Mouse (Mus musculus) C2C12 (cell line): ENCODE results near the gene Fbxw11. TPM values are rescaled to one million over a fixed set of nuclear protein-coding genes. Genes with fewer than 3 reads are reported as not detected.

Source experiments
- H3K27me3 ChIP-seq: one replicate; pipeline ENCODE4 v1.6.1; 2011; ENCODE audit not compliant: control insufficient read depth, insufficient read depth, insufficient read length
- H3K36me3 ChIP-seq: one replicate; pipeline ENCODE4 v1.6.1; 2011; ENCODE audit not compliant: control insufficient read depth, insufficient read depth
- H3K4me3 ChIP-seq: one replicate; pipeline ENCODE4 v1.5.1; 2011; ENCODE audit warnings: mild to moderate bottlenecking, control low read depth; ENCODE audit not compliant: poor library complexity, insufficient read depth, severe bottlenecking
- H3K79me2 ChIP-seq: one replicate; pipeline ENCODE4 v1.6.1; 2011; ENCODE audit not compliant: control insufficient read depth, insufficient read depth
- H3K79me3 ChIP-seq: one replicate; pipeline ENCODE4 v1.6.1; 2011; ENCODE audit warnings: low read depth, control low read depth
- H3ac ChIP-seq: one replicate; pipeline ENCODE3; 2011; ENCODE audit warnings: low read depth; ENCODE audit not compliant: control insufficient read depth, insufficient read length
- CEBPB ChIP-seq: IDR thresholded peaks from one replicate; pipeline ENCODE4 v1.6.1; 2011; ENCODE audit warnings: low read depth, mild to moderate bottlenecking, control low read depth, moderate library complexity
- CTCF ChIP-seq: IDR thresholded peaks from one replicate; pipeline ENCODE4 v1.5.1; 2011; ENCODE audit not compliant: control insufficient read depth, insufficient read depth, insufficient read length
- FOSL1 ChIP-seq: IDR thresholded peaks from one replicate; pipeline ENCODE4 v1.8.0; 2011; ENCODE audit warnings: mild to moderate bottlenecking, low read length; ENCODE audit not compliant: poor library complexity, insufficient read depth, severe bottlenecking
- MAX ChIP-seq: IDR thresholded peaks from one replicate; pipeline ENCODE4 v1.6.1; 2011; ENCODE audit warnings: mild to moderate bottlenecking, control low read depth
- MYOD1 ChIP-seq: IDR thresholded peaks from one replicate; pipeline ENCODE4 v1.6.1; 2011; ENCODE audit warnings: low read depth; ENCODE audit not compliant: control insufficient read depth, insufficient read length
- MYOG ChIP-seq: IDR thresholded peaks from one replicate; pipeline ENCODE4 v1.6.1; 2011; ENCODE audit not compliant: control insufficient read depth, insufficient read length; ENCODE audit errors: extremely low read depth
- USF1 ChIP-seq: IDR thresholded peaks from one replicate; pipeline ENCODE4 v1.6.1; 2011; ENCODE audit warnings: low read depth, mild to moderate bottlenecking, control low read depth, moderate library complexity
- polyA plus RNA-seq: library from polyadenylated mRNA; unstranded; fragments of >200 nt; fragmentation: generic; extraction: Trizol; gene quantifications from one replicate; pipeline ENCODE4 v1.2.1, GENCODE M21; 2012; ENCODE audit warnings: missing spikeins

Gene Fbxw11
- polyA plus RNA-seq, 1 experiment = 38.8 TPM

DNA sequence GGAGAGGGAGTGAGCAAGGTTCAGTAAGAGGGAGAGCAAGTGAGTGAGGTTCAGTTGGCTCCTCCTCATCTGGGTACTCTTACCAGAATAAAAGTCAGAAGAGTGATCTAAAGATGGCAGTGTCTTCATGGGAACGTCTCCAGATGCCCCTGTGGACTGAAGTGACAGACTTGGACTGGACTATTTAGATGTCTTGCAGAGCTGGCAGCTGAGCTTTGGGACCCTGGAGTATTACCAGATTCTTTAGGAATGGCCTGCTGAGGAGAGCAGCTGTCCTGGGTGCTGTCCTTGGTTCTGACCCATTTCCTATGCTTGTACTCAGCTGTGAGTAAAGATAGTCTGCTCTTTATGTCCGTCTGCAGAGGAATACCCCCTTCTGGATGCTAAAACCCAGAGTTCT, 75.8 kb downstream of the Fbxw11 start:
- Histone ChIP-seq H3K27me3 (no peaks in the 10 kb centered on the region), H3K36me3 (peaks cover 23% of the 10 kb centered on the region), H3K79me3 (peaks cover 33% of the 10 kb centered on the region), H3K79me2 (peaks cover 55% of the 10 kb centered on the region), H3K4me3 (no peak overlapping the region), H3ac (no peak overlapping the region)
- TF ChIP-seq MAX = no peak
- no peak for TF ChIP-seq MYOG

- H3K79me3 ChIP-seq = peaks cover 33% of the 10 kb centered on the region
- no peak overlapping the region for H3K4me3 ChIP-seq
- peaks cover 23% of the 10 kb centered on the region for H3K36me3 ChIP-seq
- H3K27me3 ChIP-seq = no peaks in the 10 kb centered on the region
- no peak overlapping the region for H3ac ChIP-seq
- H3K79me2 ChIP-seq = peaks cover 55% of the 10 kb centered on the region
- TF ChIP-seq FOSL1 (no peak), MYOG (no peak), MAX (no peak), MYOD1 (no peak), CEBPB (no peak), CTCF (no peak)
Observed at GRCm38 (mm10) chr11:32718979-32719378, 76.5 kb downstream of the Fbxw11 start.

DNA sequence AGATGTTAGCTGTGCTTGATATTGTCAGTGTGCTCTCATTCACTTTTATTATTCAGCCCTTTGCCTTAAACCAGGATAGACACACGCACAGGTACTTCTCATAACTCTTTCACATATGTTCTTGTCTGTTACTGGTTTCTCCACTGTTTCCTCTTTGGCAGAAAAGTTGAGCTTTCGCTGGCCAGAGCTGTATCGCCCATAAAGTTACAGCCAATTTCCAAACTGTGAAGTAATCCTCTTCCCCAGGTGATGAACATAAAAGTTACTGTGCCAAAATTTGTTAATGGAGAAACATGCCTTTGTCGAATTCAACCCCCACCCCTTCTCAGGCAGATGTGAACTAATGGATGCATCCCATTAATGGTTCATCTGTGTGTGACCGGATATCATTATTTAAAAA, 80.1 kb downstream of the Fbxw11 start:
- H3K36me3 ChIP-seq = peaks cover 23% of the 10 kb centered on the region
- H3K79me3 ChIP-seq = peaks cover 12% of the 10 kb centered on the region
- H3K4me3 ChIP-seq = no peak overlapping the region
- H3K27me3 ChIP-seq = no peaks in the 10 kb centered on the region
- H3ac ChIP-seq = no peak overlapping the region
- peaks cover 28% of the 10 kb centered on the region for H3K79me2 ChIP-seq
- TF ChIP-seq MYOD1 = no peak
- TF ChIP-seq MYOG = no peak
- TF ChIP-seq MAX = no peak
- no peak for TF ChIP-seq CEBPB
- TF ChIP-seq USF1 = no peak
- no peak for TF ChIP-seq FOSL1

DNA sequence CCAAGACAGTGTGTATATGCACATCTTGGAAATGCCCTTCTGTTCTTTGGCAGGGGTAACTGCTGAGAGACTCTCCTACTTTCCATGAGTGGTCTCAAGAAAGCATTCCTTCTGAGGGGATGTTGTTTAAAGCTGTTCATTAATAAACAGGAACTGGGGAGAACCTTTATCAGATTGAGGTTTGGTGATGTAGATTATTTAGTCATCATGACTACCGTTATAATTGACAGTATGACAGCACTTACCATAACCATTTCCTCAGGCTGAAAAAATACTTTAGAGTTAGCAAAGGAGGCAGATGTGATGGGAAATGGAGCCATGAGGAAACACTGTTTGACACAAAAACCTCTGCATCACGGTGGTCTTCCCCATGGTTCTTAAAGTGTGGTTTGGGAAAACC, 80.8 kb downstream of the Fbxw11 start:
- Histone ChIP-seq H3K79me2 (peaks cover 23% of the 10 kb centered on the region), H3ac (no peak overlapping the region), H3K27me3 (no peaks in the 10 kb centered on the region), H3K36me3 (peaks cover 28% of the 10 kb centered on the region), H3K79me3 (peaks cover 8% of the 10 kb centered on the region), H3K4me3 (no peak overlapping the region)
- TF ChIP-seq MAX (no peak), MYOD1 (no peak), FOSL1 (no peak), USF1 (no peak), CTCF (no peak), MYOG (no peak), CEBPB (no peak)

DNA sequence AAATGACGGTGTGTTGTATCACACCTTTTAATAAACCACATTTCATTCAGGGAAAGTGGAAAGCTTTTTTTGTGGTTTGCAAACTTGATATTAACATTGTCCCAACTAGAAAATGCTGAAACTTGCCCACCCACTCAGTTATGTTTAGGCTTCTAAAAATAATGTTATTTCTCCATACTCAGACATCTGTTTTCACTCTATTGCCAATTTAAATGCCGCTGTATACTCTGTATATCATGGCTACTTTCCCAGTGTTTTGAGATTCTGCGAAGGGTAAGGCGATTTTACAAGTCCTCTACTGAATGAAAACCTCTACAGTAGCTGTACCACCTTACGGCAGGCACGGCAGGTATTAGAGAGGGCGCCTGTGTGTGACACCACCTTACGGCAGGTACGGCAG, 82.6 kb downstream of the Fbxw11 start:
- Histone ChIP-seq H3K36me3 (peaks cover 36% of the 10 kb centered on the region), H3K4me3 (no peak overlapping the region), H3K79me2 (peaks cover 4% of the 10 kb centered on the region), H3K79me3 (no peaks in the 10 kb centered on the region), H3ac (no peak overlapping the region), H3K27me3 (no peaks in the 10 kb centered on the region)
- no peak for TF ChIP-seq MYOG
- no peak for TF ChIP-seq MYOD1

DNA sequence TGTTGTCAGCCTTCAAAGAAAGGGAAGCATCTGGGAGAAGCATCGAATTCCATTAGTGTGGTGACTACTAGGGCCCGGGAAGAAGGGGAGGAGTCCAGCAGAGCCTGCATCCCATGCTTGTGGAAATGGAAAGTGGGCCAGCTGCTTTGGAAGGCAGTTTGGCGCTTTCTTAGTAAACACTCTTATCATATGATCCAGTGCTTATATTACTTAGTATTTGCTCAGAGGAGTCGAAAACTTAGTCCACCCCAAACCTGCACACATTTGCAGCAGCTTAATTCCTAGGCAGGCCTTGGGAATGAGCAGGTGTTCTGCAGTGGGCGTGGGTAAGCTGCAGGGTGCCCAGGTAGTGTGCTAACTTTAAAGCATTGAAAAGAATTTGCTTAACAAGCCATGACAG, 89.9 kb downstream of the Fbxw11 start:
- no peaks in the 10 kb centered on the region for H3K27me3 ChIP-seq
- peaks cover 59% of the 10 kb centered on the region for H3K36me3 ChIP-seq
- no peaks in the 10 kb centered on the region for H3K79me3 ChIP-seq
- H3K79me2 ChIP-seq = no peaks in the 10 kb centered on the region
- no peak overlapping the region for H3K4me3 ChIP-seq
- no peak for TF ChIP-seq CEBPB
- TF ChIP-seq CTCF = no peak
- TF ChIP-seq USF1 = no peak
- no peak for TF ChIP-seq MYOG
- no peak for TF ChIP-seq MAX
- TF ChIP-seq MYOD1 = no peak
- TF ChIP-seq FOSL1 = no peak
- H3ac ChIP-seq = no peak overlapping the region
